Mouse (Mus musculus): ENCODE measurements around the gene Bricd5. TPM values are rescaled to one million over a fixed set of nuclear protein-coding genes. Genes with fewer than 3 reads are reported as not detected.

Gene Bricd5
- polyA plus RNA-seq, 1 experiment: 0.15 TPM

- 1% methylated on average over 68 of the region's 68 CpGs for WGBS
- TF ChIP-seq CTCF (IDR thresholded peaks at IDR 0.05; ENCODE audit: insufficient read depth, low read length): no peak
- TF ChIP-seq POLR2A (IDR thresholded peaks at IDR 0.05; ENCODE audit: borderline replicate concordance, extremely low read depth, low read depth, low read length): no peak
- peaks cover 17% of the 10 kb centered on the region for H3K4me1 ChIP-seq (ENCODE audit: control insufficient read depth, insufficient read depth, low read length)
- no peak for DNase-seq
- H3K4me3 ChIP-seq (replicated peaks; ENCODE audit: extremely low read depth, low read depth, low read length): peak overlapping the region; percentile 83
Measured at GRCm38 (mm10) chr17:24470701-24471527, 2.8 kb upstream of the Bricd5 start.

DNA sequence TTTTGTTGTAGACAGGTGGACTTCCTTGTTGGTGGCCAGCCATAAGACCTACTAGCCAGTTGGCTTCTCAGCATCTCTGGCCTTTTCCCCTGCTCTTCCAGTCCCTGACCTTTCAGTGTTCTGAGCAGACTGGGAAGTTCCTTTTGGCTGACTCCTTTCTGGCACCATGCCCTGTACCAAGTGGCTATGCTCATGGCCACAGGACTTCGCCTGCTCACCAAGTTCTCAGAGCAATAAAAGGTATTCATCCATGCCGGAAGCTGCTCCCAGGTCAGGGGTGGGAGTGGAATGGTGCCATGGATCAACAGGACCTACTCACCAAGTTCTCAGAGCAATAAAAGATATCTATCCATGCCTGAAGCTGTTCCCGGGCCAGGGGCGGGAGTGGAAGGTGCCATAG is 1.2 kb upstream of the Bricd5 start:
- TF ChIP-seq POLR2A (IDR thresholded peaks at IDR 0.05; ENCODE audit: borderline replicate concordance, extremely low read depth, low read depth, low read length) (no peak), CTCF (IDR thresholded peaks at IDR 0.05; ENCODE audit: insufficient read depth, low read length) (no peak)
- DNase-seq: peak; percentile 48
- H3K4me3 ChIP-seq (replicated peaks; ENCODE audit: extremely low read depth, low read depth, low read length): no peak overlapping the region
- peaks cover 17% of the 10 kb centered on the region for H3K4me1 ChIP-seq (ENCODE audit: control insufficient read depth, insufficient read depth, low read length)
- WGBS: 53% methylated on average over 4 of the region's 4 CpGs

GRCm38 (mm10) chr17:24474557-24474956 is 873 bp downstream of the Bricd5 start:
- DNase-seq: no peak
- 88% methylated on average over 5 of the region's 5 CpGs for WGBS

GRCm38 (mm10) chr17:24475586-24475985 is 1.9 kb downstream of the Bricd5 start:
- DNase-seq: no peak

More at GRCm38 (mm10) chr17:24474557-24474956, 873 bp downstream of the Bricd5 start:
- Histone ChIP-seq H3K4me1 (ENCODE audit: control insufficient read depth, insufficient read depth, low read length) (peaks cover 19% of the 10 kb centered on the region), H3K4me3 (replicated peaks; ENCODE audit: extremely low read depth, low read depth, low read length) (no peak overlapping the region)
- TF ChIP-seq CTCF (IDR thresholded peaks at IDR 0.05; ENCODE audit: insufficient read depth, low read length) (no peak), POLR2A (IDR thresholded peaks at IDR 0.05; ENCODE audit: borderline replicate concordance, extremely low read depth, low read depth, low read length) (no peak)

DNA sequence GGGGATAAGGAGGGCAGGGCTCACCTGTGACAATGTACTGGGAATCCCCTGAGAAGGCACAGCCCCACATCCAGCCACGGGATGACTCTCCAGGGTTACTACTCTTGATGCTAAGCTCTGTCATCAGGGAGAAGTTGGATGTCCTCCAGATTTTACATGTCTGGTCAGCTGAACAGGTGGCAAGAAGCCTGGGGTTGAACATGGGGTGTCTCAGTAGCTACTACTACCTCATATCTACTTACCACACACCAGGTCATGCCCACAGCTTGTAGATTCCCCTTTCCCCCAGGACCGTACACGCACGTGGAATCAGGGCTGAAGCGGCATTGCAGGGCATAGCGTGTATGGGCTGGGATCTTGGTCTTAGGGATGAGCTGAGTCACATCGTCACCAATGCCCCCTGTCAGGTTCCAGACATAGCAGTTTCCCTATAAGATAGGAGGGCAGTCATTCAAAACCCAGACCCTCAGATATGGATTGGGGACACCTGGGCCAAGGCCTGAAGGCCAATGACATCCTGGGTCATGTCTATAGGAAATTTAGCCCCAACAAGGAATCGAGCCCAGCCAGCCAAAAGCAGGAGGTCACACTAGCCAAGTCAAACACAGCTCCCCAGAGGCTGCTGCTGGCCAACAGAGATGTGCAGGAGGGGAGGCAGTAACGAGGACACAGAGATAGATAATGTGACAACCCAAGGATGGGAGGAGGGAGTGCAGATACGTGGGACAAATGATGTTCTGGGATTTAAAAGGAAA is 2.5 kb downstream of the Bricd5 start:
- 92% methylated on average over 10 of the region's 10 CpGs for WGBS
- peaks cover 16% of the 10 kb centered on the region for H3K4me1 ChIP-seq (ENCODE audit: control insufficient read depth, insufficient read depth, low read length)
- TF ChIP-seq CTCF (IDR thresholded peaks at IDR 0.05; ENCODE audit: insufficient read depth, low read length): no peak
- TF ChIP-seq POLR2A (IDR thresholded peaks at IDR 0.05; ENCODE audit: borderline replicate concordance, extremely low read depth, low read depth, low read length): no peak
- DNase-seq: no peak
- no peak overlapping the region for H3K4me3 ChIP-seq (replicated peaks; ENCODE audit: extremely low read depth, low read depth, low read length)

More at GRCm38 (mm10) chr17:24475586-24475985, 1.9 kb downstream of the Bricd5 start:
- TF ChIP-seq CTCF (IDR thresholded peaks at IDR 0.05; ENCODE audit: insufficient read depth, low read length) (no peak), POLR2A (IDR thresholded peaks at IDR 0.05; ENCODE audit: borderline replicate concordance, extremely low read depth, low read depth, low read length) (no peak)
- no peak overlapping the region for H3K4me3 ChIP-seq (replicated peaks; ENCODE audit: extremely low read depth, low read depth, low read length)
- 87% methylated on average over 6 of the region's 6 CpGs for WGBS
- peaks cover 19% of the 10 kb centered on the region for H3K4me1 ChIP-seq (ENCODE audit: control insufficient read depth, insufficient read depth, low read length)

- peaks cover 7% of the 10 kb centered on the region for H3K4me1 ChIP-seq (ENCODE audit: control insufficient read depth, insufficient read depth, low read length)
- H3K4me3 ChIP-seq (replicated peaks; ENCODE audit: extremely low read depth, low read depth, low read length): no peak overlapping the region
- DNase-seq: no peak
- no peak for TF ChIP-seq POLR2A (IDR thresholded peaks at IDR 0.05; ENCODE audit: borderline replicate concordance, extremely low read depth, low read depth, low read length)
- TF ChIP-seq CTCF (IDR thresholded peaks at IDR 0.05; ENCODE audit: insufficient read depth, low read length): no peak
- WGBS: 93% methylated on average over 20 of the region's 20 CpGs
Measured at GRCm38 (mm10) chr17:24477053-24477984, 3.6 kb downstream of the Bricd5 start.

DNA sequence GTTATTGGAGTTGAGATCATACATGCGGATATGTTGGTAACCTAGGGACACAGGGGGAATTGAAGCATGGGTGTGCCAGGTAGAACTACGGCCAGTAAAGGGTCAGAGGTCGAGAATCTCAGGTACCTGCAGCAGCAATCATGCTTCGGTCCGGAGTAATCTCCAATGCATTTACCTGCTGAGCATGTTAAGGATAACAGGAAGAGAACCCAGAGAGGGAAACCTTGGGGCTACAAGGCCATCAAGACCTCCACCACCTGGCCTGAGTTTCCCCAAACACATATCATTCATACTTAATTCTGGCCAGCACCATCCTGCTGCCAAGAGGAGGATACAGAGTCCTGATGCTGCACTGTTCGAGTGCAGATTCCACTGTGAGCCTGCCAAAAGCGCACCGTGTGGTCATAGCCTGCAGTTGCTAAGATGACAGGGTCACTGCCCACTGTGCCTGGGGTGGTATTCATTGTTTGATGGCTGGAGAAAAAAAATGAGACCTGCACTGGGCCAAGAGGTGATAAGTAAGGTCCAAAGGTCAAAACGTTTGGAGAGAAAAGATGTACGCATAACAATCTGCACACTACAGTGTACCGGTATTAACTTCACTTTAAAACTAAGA is 4.4 kb downstream of the Bricd5 start:
- peaks cover 3% of the 10 kb centered on the region; the same call in 1 of the 2 replicates for H3K4me1 ChIP-seq (ENCODE audit: control insufficient read depth, insufficient read depth, low read length)
- no peak overlapping the region for H3K4me3 ChIP-seq (replicated peaks; ENCODE audit: extremely low read depth, low read depth, low read length)
- WGBS: 40% methylated on average over 11 of the region's 11 CpGs
- no peak for DNase-seq
- no peak for TF ChIP-seq POLR2A (IDR thresholded peaks at IDR 0.05; ENCODE audit: borderline replicate concordance, extremely low read depth, low read depth, low read length)
- TF ChIP-seq CTCF (IDR thresholded peaks at IDR 0.05; ENCODE audit: insufficient read depth, low read length): 0 out of 2 replicates have a peak, but pooled peaks have one; percentile 2

DNA sequence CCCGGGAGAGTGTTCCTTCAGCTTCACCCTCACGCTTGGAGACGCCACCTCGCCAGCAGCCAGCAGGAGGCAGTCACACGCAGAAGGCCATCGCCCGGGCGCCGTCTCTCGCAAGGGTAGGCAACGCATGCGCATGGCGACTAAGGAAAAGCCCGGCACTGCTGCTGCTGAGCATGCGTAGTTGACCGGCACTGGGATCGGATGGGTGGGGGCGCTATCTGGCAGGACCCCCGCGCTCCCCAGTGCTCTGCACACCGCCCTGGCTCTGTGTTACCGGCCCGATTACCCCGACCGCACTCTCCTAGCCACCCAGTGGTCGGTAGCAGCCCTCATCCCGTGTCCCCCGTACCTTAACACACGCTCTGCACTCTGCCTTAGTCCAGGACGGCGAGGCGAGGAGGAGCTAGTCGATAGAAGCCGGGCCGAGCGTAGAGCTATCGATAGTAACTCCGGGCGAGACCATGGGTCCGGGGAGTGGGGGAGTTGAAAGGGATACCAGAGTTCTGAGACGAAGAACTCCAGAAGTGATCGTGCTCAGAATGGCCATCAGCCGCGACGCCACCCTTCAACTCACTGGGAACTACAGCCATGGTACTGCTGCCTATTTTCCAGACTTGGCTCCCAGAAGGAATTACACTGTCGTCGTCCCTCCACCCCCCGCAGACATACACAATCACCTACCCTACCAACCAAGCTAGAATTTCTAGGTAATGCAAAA is 5.1 kb downstream of the Bricd5 start, which contains the start of gene Mlst8:
Mlst8 (minus strand) TSS at position 416 of the 718 bp plus-strand sequence.
- TF ChIP-seq POLR2A (IDR thresholded peaks at IDR 0.05; ENCODE audit: borderline replicate concordance, extremely low read depth, low read depth, low read length) (peak; percentile 84; the same call in 1 of the 2 replicates), CTCF (IDR thresholded peaks at IDR 0.05; ENCODE audit: insufficient read depth, low read length) (peak; percentile 81)
- Histone ChIP-seq H3K4me1 (ENCODE audit: control insufficient read depth, insufficient read depth, low read length) (peaks cover 3% of the 10 kb centered on the region; the same call in 1 of the 2 replicates), H3K4me3 (replicated peaks; ENCODE audit: extremely low read depth, low read depth, low read length) (peak within 1 kb of the TSS; percentile 98)
- peak; percentile 97 for DNase-seq
- under 1% methylated on average over 48 of the region's 48 CpGs for WGBS
